Mouse (Mus musculus): Measurements from ENCODE around the gene Asah2. TPM values are rescaled to one million over a fixed set of nuclear protein-coding genes. Genes with fewer than 3 reads are reported as not detected.
A peak's percentile ranks its signal among the peaks of the same experiment; 100 is the strongest.

The Asah2 gene
- polyA plus RNA-seq, 1 experiment = 2.0 TPM

DNA sequence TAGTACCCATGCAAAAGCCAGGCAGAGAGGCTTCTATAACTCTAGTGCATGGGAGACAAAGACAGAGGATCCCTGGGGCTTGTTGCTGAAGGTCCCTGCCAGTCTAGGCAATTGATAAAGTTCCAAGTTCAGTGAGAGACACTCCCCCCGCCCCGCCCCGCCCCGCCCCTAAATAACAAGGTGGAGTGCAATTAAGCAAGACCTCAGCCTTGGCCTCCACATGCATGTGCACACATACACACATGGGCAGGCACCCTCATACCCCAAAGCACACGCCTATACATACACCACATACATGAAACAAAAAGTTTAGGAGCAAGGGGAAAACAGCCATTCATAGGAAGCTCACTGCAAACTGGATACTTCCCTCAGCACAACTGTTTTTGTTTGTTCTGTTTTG lies 90.0 kb downstream of the Asah2 start:
- 87% methylated on average over 5 of the region's 5 CpGs for WGBS
- Histone ChIP-seq H3K4me3 (ENCODE audit: extremely low read depth, insufficient read depth, insufficient read length) (no peak overlapping the region), H3K27me3 (ENCODE audit: control insufficient read depth, insufficient read depth, low read length) (no peaks in the 10 kb centered on the region), H3K4me1 (ENCODE audit: control insufficient read depth, insufficient read depth, insufficient read length) (no peaks in the 10 kb centered on the region), H3K27ac (ENCODE audit: insufficient read depth, low read length) (no peak overlapping the region), H3K36me3 (ENCODE audit: control insufficient read depth, insufficient read depth, low read length) (no peaks in the 10 kb centered on the region; the same call in 1 of the 2 replicates)
- no peak for TF ChIP-seq CTCF (IDR thresholded peaks at IDR 0.05; ENCODE audit: extremely low read depth, insufficient read depth, insufficient read length, insufficient replicate concordance)
- no peak for TF ChIP-seq POLR2A (IDR thresholded peaks at IDR 0.05; ENCODE audit: low read depth, low read length)
- DNase-seq (ENCODE audit: low read depth in 1 of 2, low spot score in 2 of 2) = no peak

DNA sequence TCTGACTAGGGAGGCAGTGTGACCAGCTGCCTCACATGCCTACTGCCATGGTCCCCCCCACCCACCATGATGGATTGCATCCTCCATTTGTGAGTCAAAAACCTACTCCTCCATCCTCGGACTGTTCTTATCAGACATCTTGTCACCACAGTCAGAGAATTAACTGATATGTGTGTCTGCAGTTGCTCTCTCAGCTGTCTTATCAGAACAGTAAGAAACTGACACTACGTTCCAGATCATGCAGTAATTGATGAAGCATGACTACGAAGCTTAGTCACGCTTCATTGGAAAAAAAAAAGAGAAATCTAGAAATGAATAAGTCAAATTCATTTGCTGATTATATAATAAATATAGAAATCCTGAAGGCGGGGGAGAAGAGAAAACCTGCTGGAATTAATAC lies 105.4 kb downstream of the Asah2 start:
- H3K4me3 ChIP-seq (ENCODE audit: extremely low read depth, insufficient read depth, insufficient read length) = no peak overlapping the region
- no peaks in the 10 kb centered on the region for H3K27me3 ChIP-seq (ENCODE audit: control insufficient read depth, insufficient read depth, low read length)
- no peak for DNase-seq (ENCODE audit: low read depth in 1 of 2, low spot score in 2 of 2)
- no peak overlapping the region for H3K27ac ChIP-seq (ENCODE audit: insufficient read depth, low read length)
- WGBS = 64% methylated on average over 5 of the region's 5 CpGs
- no peaks in the 10 kb centered on the region for H3K4me1 ChIP-seq (ENCODE audit: control insufficient read depth, insufficient read depth, insufficient read length)
- TF ChIP-seq CTCF (IDR thresholded peaks at IDR 0.05; ENCODE audit: extremely low read depth, insufficient read depth, insufficient read length, insufficient replicate concordance) = no peak
- TF ChIP-seq POLR2A (IDR thresholded peaks at IDR 0.05; ENCODE audit: low read depth, low read length) = no peak
- H3K36me3 ChIP-seq (ENCODE audit: control insufficient read depth, insufficient read depth, low read length) = no peaks in the 10 kb centered on the region

DNA sequence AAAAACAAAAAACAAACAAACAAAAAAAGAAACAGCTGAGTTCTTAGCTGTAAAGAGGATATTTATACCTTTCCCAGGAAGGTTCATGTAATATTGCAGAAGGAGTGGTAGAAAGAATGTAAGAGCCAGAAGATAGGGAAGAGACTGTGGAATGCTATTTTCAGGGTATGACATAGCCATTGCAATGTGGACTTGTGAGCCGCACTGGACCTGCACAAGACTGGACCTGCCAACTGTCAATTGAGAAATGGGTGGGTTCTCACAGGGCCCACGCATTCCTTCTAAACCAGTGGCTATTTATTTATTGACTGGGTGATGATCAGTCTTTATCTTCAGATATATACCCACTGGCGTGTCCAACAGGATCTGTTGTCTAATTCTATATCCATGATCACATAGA lies 111.1 kb downstream of the Asah2 start:
- H3K36me3 ChIP-seq (ENCODE audit: control insufficient read depth, insufficient read depth, low read length) = no peaks in the 10 kb centered on the region
- TF ChIP-seq CTCF (IDR thresholded peaks at IDR 0.05; ENCODE audit: extremely low read depth, insufficient read depth, insufficient read length, insufficient replicate concordance) (no peak), POLR2A (IDR thresholded peaks at IDR 0.05; ENCODE audit: low read depth, low read length) (no peak)
- WGBS = 86% methylated on average over 3 of the region's 3 CpGs

DNA sequence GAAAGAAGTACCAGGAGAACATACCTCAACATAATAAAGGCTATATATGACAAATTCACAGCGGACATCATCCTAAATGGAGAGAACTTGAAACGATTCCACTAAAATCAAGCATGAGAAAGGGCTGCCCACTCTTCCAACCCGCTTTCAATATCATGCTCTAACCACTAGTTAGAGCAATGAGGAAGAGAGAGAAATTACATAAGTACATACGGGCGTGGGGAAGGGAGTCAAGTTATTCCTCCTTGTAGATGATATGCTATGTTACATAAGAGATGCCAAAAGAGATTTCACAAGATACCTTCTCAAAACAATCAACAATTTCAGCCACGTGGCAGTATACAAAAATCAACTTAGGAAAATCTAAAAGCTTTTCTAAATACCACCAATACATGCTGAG lies 117.0 kb downstream of the Asah2 start:
- Histone ChIP-seq H3K27me3 (ENCODE audit: control insufficient read depth, insufficient read depth, low read length) (no peaks in the 10 kb centered on the region), H3K27ac (ENCODE audit: insufficient read depth, low read length) (no peak overlapping the region), H3K4me1 (ENCODE audit: control insufficient read depth, insufficient read depth, insufficient read length) (no peaks in the 10 kb centered on the region), H3K36me3 (ENCODE audit: control insufficient read depth, insufficient read depth, low read length) (no peaks in the 10 kb centered on the region), H3K4me3 (ENCODE audit: extremely low read depth, insufficient read depth, insufficient read length) (no peak overlapping the region)
- DNase-seq (ENCODE audit: low read depth in 1 of 2, low spot score in 2 of 2) = no peak
- WGBS = 81% methylated on average over 6 of the region's 6 CpGs
- TF ChIP-seq POLR2A (IDR thresholded peaks at IDR 0.05; ENCODE audit: low read depth, low read length) = no peak
- no peak for TF ChIP-seq CTCF (IDR thresholded peaks at IDR 0.05; ENCODE audit: extremely low read depth, insufficient read depth, insufficient read length, insufficient replicate concordance)

More for the DNA sequence above, 111.1 kb downstream of the Asah2 start:
- H3K27ac ChIP-seq (ENCODE audit: insufficient read depth, low read length) = no peak overlapping the region
- no peaks in the 10 kb centered on the region for H3K27me3 ChIP-seq (ENCODE audit: control insufficient read depth, insufficient read depth, low read length)
- no peaks in the 10 kb centered on the region for H3K4me1 ChIP-seq (ENCODE audit: control insufficient read depth, insufficient read depth, insufficient read length)
- DNase-seq (ENCODE audit: low read depth in 1 of 2, low spot score in 2 of 2) = no peak
- no peak overlapping the region for H3K4me3 ChIP-seq (ENCODE audit: extremely low read depth, insufficient read depth, insufficient read length)

DNA sequence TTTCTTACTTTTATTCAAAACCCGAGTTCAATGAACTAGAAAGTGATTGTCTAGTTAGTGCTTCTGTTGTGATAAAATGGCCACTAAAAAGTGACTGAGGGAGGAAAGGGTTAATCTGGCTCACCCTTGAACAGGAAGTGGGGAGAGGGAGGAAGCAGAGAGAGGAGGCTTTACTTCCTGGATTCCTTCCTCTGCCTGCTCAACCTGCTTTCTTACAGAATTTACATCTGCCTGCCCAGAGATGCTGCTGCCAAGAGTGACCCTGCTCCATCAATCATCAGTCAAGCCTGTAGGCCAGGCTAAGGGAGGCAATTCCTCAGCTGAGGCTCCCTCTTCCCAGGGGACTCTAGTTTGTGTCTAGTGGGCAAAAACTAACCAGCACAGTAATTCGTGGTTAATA lies 132.1 kb downstream of the Asah2 start:
- Histone ChIP-seq H3K4me1 (ENCODE audit: control insufficient read depth, insufficient read depth, insufficient read length) (peaks cover 2% of the 10 kb centered on the region; the same call in 1 of the 2 replicates), H3K4me3 (ENCODE audit: extremely low read depth, insufficient read depth, insufficient read length) (no peak overlapping the region), H3K36me3 (ENCODE audit: control insufficient read depth, insufficient read depth, low read length) (no peaks in the 10 kb centered on the region), H3K27me3 (ENCODE audit: control insufficient read depth, insufficient read depth, low read length) (no peaks in the 10 kb centered on the region), H3K27ac (ENCODE audit: insufficient read depth, low read length) (no peak overlapping the region)
- peak in 1 of 2 experiments; percentile 4 for DNase-seq (ENCODE audit: low read depth in 1 of 2, low spot score in 2 of 2)
- WGBS = 29% methylated on average over 2 of the region's 2 CpGs
- TF ChIP-seq POLR2A (IDR thresholded peaks at IDR 0.05; ENCODE audit: low read depth, low read length) (no peak), CTCF (IDR thresholded peaks at IDR 0.05; ENCODE audit: extremely low read depth, insufficient read depth, insufficient read length, insufficient replicate concordance) (no peak)

DNA sequence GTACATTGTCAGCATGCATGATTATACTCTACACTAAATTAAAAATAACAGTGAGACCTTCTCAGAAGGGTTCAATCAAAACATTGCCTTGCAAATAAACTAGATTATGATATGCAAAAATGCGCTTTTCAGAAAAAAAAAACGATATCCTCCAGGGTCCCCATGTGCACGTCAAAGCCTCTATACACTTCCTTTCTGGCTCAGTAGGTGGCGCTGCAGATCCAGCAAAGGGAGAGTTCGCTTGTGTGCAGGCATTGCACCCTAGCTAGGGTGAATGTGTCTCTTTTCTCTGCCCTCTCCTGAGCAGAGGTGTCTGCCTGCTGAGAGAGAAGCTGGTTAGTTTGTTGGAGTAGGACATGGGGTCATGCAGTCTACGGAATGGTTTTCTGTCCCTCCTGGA lies 136.0 kb downstream of the Asah2 start:
- TF ChIP-seq POLR2A (IDR thresholded peaks at IDR 0.05; ENCODE audit: low read depth, low read length) = no peak
- TF ChIP-seq CTCF (IDR thresholded peaks at IDR 0.05; ENCODE audit: extremely low read depth, insufficient read depth, insufficient read length, insufficient replicate concordance) = peak; percentile 90; the same call in 1 of the 2 replicates
- Histone ChIP-seq H3K4me1 (ENCODE audit: control insufficient read depth, insufficient read depth, insufficient read length) (peaks cover 2% of the 10 kb centered on the region; the same call in 1 of the 2 replicates), H3K36me3 (ENCODE audit: control insufficient read depth, insufficient read depth, low read length) (no peaks in the 10 kb centered on the region), H3K27ac (ENCODE audit: insufficient read depth, low read length) (no peak overlapping the region), H3K27me3 (ENCODE audit: control insufficient read depth, insufficient read depth, low read length) (no peaks in the 10 kb centered on the region), H3K4me3 (ENCODE audit: extremely low read depth, insufficient read depth, insufficient read length) (no peak overlapping the region)
- DNase-seq (ENCODE audit: low read depth in 1 of 2, low spot score in 2 of 2) = peak; percentile 64 to 80
- 13% methylated on average over 6 of the region's 6 CpGs for WGBS

DNA sequence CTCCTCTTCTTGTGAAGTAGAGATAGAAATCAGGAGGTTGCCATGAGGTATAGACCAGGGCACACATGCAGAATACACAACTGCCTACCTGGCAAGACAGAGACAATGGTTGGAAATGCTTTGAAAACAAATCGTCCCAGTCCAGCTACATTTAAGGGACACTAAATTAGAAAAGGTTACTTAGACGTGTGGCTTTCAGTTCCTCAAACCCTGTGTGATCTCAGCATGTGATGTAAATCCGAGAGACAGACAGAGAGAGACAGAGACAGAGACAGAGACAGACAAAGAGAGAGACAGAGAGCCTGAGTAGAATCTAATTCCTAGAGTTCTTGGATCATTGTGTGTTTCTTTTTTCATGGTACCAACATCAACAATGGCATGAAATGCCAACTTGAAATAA lies 136.6 kb downstream of the Asah2 start:
- H3K4me3 ChIP-seq (ENCODE audit: extremely low read depth, insufficient read depth, insufficient read length) = no peak overlapping the region
- H3K36me3 ChIP-seq (ENCODE audit: control insufficient read depth, insufficient read depth, low read length) = no peaks in the 10 kb centered on the region
- no peak for TF ChIP-seq POLR2A (IDR thresholded peaks at IDR 0.05; ENCODE audit: low read depth, low read length)
- no peak for TF ChIP-seq CTCF (IDR thresholded peaks at IDR 0.05; ENCODE audit: extremely low read depth, insufficient read depth, insufficient read length, insufficient replicate concordance)
- H3K4me1 ChIP-seq (ENCODE audit: control insufficient read depth, insufficient read depth, insufficient read length) = peaks cover 2% of the 10 kb centered on the region; the same call in 1 of the 2 replicates
- peak in 1 of 2 experiments; percentile 12 for DNase-seq (ENCODE audit: low read depth in 1 of 2, low spot score in 2 of 2)
- 8% methylated on average over 3 of the region's 3 CpGs for WGBS
- no peak overlapping the region for H3K27ac ChIP-seq (ENCODE audit: insufficient read depth, low read length)
- H3K27me3 ChIP-seq (ENCODE audit: control insufficient read depth, insufficient read depth, low read length) = no peaks in the 10 kb centered on the region

Data from spleen, adult 2 months (tissue).